Mouse (Mus musculus): ENCODE measurements around the gene Zmym6. TPM values are rescaled to one million over a fixed set of nuclear protein-coding genes. Genes with fewer than 3 reads are reported as not detected.
"Not testable (repeated sequence)": the region's sequence is repeated elsewhere in the genome, so short reads cannot be mapped to it uniquely, and the experiment has no call there.

The Zmym6 gene
- 10 to 100 TPM; 27.1 to 38.9 TPM for total RNA-seq (2021)

GRCm38 (mm10) chr4:127076875-127077548 lies at the start of gene Zmym6:
Gene Zmym6 (plus strand): TSS chr4:127077383.
- intact Hi-C loops (cut with DNase I), result loop anchor here (2.0 to 5.0 kb wide), 2 partner anchors 92 to 170 kb away; partner anchors contain the start of gene Dlgap3
- peak; percentile 97 to 98 for DNase-seq (ENCODE audit: low spot score in 2 of 2)

GRCm38 (mm10) chr4:127037158-127037557 lies 40.0 kb upstream of the Zmym6 start:
- intact Hi-C loops (cut with DNase I), result no loop called here

DNA sequence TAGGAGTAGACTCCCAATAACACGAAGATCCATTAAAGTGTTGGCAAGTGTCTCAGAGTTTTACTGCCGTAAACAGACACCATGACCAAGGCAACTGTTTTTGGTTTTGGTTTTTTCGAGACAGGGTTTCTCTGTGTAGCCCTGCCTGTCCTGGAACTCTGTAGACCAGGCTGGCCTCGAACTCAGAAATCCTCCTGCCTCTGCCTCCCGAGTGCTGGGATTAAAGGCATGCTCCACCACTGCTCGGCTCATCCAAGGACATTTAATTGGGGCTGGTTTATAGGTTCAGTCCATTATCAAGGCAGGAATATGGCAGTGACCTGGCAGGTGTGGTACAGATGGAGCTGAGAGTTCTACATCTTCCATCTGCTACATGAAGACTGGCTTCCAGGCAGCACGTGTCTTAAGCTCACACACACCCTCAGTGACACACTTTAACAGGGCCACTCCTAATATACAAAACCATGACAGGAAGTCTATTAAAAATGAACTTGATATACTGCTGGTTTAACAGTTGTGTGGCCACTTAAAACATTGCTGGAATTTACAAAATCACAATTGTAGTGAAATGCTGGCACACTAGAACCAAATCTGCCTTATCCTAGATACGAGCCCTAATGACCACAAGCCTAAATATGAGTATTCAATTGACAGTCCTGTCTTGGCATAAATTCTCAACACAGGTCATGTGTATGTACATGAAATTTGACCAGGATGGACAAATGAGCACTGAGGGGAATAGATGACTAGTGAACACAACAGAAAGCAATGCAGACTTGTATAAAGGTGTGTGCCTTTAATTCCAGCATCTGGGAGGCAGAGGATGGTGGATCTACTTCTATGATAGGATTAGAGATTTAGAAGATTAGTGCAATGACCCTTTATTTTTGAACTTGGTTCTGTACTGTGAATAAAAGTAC lies 39.0 kb upstream of the Zmym6 start:
- DNase-seq (ENCODE audit: low spot score in 2 of 2), result no peak
- intact Hi-C loops (cut with DNase I), result loop anchor here (2.0 kb wide), 1 partner anchor 13 kb away; no protein-coding TSS in a partner anchor

More at GRCm38 (mm10) chr4:127037158-127037557, 40.0 kb upstream of the Zmym6 start:
- DNase-seq (ENCODE audit: low spot score in 2 of 2), result no peak

GRCm38 (mm10) chr4:127038828-127039349 lies 38.3 kb upstream of the Zmym6 start:
- intact Hi-C loops (cut with DNase I), result loop anchor here (2.0 kb wide), 1 partner anchor 14 kb away; no protein-coding TSS in a partner anchor
- DNase-seq (ENCODE audit: low spot score in 2 of 2), result no peak

DNA sequence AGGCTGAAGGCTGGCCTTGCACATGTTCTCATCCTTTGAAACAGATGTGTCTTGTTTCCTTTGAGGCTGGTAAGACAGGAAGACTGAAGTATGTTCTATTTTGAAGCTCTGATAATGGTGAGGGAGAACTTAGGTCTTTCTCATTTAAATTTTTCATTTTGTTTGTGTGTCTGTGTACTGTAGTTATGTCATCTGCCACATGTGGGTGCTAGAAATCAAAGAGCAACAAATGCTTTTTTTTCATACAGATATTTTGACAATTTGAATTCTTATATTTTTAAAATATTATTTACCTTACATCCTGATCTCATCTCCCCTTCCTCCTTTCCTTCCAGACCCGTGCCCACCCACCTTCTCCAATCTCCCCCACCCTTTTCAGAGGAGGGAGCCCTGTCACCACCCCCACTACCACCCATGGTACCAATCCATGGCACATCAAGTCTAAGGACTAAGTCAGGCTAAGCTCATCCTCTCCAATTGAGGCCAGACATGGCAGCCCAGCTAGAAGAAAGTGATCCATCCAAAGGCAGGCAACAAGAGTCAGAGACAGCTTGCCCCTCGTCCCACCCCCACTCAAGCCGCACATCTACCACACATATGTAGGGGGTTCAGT lies 37.2 kb upstream of the Zmym6 start:
- intact Hi-C loops (cut with DNase I), result loop anchor here (2.0 kb wide), 1 partner anchor 15 kb away; no protein-coding TSS in a partner anchor
- no peak for DNase-seq (ENCODE audit: low spot score in 2 of 2)

DNA sequence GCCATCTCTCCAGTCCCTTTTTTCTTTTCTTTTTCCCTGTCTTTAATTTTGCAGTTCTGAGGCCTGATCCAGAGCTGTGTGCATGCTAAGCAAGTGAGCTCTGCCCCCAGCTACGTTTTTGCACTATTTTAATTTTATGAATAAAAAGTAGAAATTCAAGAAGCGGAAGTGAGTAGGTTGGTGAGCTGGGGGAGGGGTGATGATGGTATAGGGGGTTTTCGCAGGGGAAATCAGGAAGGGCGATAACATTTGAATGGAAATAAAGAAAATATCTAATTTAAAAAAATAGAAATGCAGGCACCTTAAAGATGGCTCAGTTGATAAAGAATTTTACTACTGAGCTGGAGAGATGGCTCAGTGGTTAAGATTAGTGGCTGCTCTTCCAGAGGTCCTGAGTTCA lies 33.6 kb upstream of the Zmym6 start:
- no peak for DNase-seq (ENCODE audit: low spot score in 2 of 2)
- intact Hi-C loops (cut with DNase I), result no loop called here

- no peak for DNase-seq (ENCODE audit: low spot score in 2 of 2)
- intact Hi-C loops (cut with DNase I), result loop anchor here (5.0 kb wide), 1 partner anchor 271 kb away; no protein-coding TSS in a partner anchor
Measured at GRCm38 (mm10) chr4:127051121-127051520, 26.1 kb upstream of the Zmym6 start.

DNA sequence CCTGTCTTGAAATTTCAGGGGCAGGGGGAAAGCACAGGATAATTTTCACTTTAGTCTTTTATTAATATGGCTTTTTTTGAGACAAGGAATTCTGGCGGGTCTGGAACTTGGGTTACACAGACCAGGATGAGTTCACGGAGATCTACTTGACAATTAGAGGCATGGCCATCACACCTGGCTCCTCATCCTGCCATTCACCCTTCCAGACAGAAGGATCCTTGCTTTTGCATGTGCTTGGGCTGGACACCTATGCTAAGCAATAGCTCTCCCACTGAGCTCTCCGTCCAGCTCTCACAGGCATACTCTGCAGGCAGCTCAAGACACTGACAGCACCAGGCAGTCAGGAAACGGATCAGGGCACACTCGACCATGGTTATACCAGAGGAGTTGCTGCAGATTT lies 24.1 kb upstream of the Zmym6 start:
- DNase-seq (ENCODE audit: low spot score in 2 of 2), result no peak
- intact Hi-C loops (cut with DNase I), result loop anchor here (5.0 kb wide), 1 partner anchor 269 kb away; no protein-coding TSS in a partner anchor

- intact Hi-C loops (cut with DNase I), result loop anchor here (5.0 kb wide), 1 partner anchor 268 kb away; no protein-coding TSS in a partner anchor
- DNase-seq (ENCODE audit: low spot score in 2 of 2), result no peak
Measured at GRCm38 (mm10) chr4:127054522-127055198, 22.5 kb upstream of the Zmym6 start.

DNA sequence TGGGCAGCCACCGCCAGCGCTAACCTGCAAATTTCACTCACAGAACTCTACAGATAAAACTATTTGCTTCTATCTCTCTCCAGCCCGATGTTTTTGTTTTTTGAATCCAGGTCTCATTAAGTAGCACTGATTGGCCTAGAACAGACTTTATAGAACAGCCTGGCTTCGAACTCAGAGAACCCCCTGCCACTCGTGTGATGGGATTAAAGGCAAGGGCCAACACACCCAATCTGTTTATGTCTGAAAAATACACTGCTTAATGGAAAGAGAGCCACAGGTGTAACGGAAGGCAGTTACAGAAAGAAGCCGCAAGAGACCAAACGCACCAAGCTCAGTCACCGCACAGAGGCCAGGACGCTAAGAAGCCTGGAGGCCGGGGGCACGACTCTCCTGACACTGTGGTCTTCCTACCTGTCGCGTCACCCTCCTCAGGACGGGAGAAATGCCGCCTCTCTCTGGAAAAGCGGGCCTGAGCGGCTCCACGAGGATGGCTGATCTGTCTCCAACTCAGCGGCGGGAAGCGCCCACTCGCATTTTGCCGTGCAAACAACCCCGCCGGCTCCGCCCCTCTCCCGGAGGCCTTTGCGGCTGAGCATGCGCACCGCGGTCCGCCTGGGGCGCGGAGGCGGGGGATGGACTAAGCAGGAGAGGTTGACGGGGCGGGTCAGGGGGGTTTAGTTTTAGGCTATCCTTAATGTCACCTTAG lies 16.4 kb upstream of the Zmym6 start, which contains the start of gene Zmym1:
Gene Zmym1, minus strand, starts transcription at position 568 of the 706 bp plus-strand sequence.
- intact Hi-C loops (cut with DNase I), result loop anchor here (5.0 kb wide), 1 partner anchor 192 kb away; no protein-coding TSS in a partner anchor
- DNase-seq (ENCODE audit: low spot score in 2 of 2), result peak; percentile 86 to 90

GRCm38 (mm10) chr4:127064051-127064450 lies 13.1 kb upstream of the Zmym6 start:
- intact Hi-C loops (cut with DNase I), result loop anchor here (5.0 kb wide), 1 partner anchor 188 kb away; no protein-coding TSS in a partner anchor
- no peak for DNase-seq (ENCODE audit: low spot score in 2 of 2)

DNA sequence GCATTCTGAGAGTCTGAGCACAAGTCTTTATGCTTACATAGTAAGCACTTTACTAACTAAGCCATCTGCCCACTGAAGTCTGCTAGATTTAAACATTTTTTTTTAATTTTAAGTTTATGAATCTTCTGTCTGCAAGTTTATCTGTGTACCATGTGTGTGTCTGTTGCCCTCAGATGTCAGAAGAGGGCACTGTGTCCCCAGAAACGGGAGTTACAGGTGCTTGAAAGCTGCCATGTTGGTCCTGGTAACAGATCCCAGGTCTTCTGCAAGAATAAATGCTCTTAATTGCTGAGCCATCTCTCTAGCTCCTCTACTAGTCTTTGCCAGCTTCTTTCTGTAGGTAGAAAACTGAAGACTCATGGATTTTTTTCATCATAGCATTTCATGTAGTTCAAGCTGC lies 2.3 kb upstream of the Zmym6 start:
- intact Hi-C loops (cut with DNase I), result loop anchor here (5.0 kb wide), 1 partner anchor 172 kb away; no protein-coding TSS in a partner anchor
- DNase-seq (ENCODE audit: low spot score in 2 of 2), result no peak

DNA sequence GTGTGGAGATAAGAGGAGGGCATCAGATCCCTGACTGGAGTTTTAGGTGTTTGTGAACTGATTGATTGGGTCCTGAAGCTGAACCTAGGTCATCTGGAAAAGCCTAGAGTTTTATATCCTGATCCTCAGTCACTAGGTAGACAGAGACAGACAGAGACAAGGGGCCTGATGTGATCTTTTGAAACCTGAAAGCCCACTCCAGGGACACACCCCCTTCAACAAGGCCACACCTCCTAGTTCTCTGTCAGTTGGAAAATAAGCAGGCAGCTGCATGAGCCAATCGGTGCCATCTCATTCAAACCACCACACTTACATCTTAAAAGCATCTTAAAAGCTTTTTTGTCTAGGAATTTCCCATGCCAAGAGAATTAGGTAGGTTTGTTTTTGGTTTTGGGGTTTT lies 3.6 kb downstream of the Zmym6 start:
- intact Hi-C loops (cut with DNase I), result no loop called here
- DNase-seq (ENCODE audit: low spot score in 2 of 2), result no peak

- intact Hi-C loops (cut with DNase I), result no loop called here
- no peak for DNase-seq (ENCODE audit: low spot score in 2 of 2)
Measured at GRCm38 (mm10) chr4:127083131-127083530, 5.9 kb downstream of the Zmym6 start.

DNA sequence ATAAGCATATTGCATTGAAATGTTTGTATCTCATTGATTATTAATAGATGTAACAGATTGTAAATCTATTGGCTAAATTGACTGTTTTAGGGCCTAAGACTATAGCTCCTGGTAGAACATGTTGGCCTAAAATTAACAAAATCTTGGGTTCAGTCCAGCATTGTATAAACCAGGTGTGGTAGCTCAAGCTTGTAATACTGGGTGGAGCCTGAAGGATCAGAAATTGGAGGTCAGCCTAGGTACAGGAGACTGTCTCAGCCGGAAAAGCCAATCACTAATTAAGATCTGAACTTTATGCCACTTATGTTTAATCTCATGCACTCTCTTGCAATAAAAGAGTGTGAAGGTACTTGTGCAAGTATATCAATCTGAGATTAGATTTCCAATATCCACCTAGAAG lies 8.6 kb downstream of the Zmym6 start:
- intact Hi-C loops (cut with DNase I), result no loop called here
- DNase-seq (ENCODE audit: low spot score in 2 of 2), result no peak

DNA sequence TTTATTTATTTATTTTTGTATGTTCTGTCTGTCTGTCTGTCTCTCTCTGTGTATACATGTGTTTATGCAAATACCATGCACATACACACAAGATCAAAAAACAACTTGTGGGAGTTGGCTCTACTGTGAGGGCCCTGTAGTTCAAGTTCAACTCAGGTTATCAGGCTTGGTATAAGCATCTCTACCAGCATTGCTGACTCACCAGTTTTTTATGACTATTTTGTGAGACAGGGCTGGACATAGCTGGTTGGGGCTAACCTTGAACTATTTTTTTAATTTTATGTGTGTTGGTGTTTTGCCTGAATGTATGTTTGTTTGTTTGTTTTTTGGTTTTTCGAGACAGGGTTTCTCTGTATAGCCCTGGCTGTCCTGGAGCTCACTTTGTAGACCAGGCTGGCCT lies 14.0 kb downstream of the Zmym6 start:
- intact Hi-C loops (cut with DNase I), result no loop called here
- no peak for DNase-seq (ENCODE audit: low spot score in 2 of 2)

- intact Hi-C loops (cut with DNase I), result no loop called here
- no peak for DNase-seq (ENCODE audit: low spot score in 2 of 2)
Measured at GRCm38 (mm10) chr4:127095090-127095489, 17.9 kb downstream of the Zmym6 start.

- DNase-seq (ENCODE audit: low spot score in 2 of 2); intact Hi-C loops (cut with DNase I): not testable (repeated sequence)
Measured at GRCm38 (mm10) chr4:127099552-127099951, 22.4 kb downstream of the Zmym6 start.

Measured in left cerebral cortex, postnatal 25 days (tissue).